Mouse (Mus musculus) neutrophil, adult 5-6 weeks (primary cell): ENCODE data around the gene Rab40b. TPM values are rescaled to one million over a fixed set of nuclear protein-coding genes. Genes with fewer than 3 reads are reported as not detected.
"Not testable (repeated sequence)": the region's sequence is repeated elsewhere in the genome, so short reads cannot be mapped to it uniquely, and the experiment has no call there.

Source experiments
- ATAC-seq: fragments of 151-379, 151-347 bp; 2 replicates; pipeline ENCODE4 v1.8.0; 2017; ENCODE audit warnings: mild to moderate bottlenecking, moderate TSS enrichment; ENCODE audit not compliant: insufficient number of reproducible peaks, poor library complexity, low FRiP score, severe bottlenecking; ENCODE audit errors: extremely low read depth
- total RNA-seq: library from RNA; stranded (forward); fragments of 200-1000 nt; gene quantifications from 2 replicates; pipeline ENCODE4 v1.2.3, GENCODE M21; 2017

The Rab40b gene
- total RNA-seq, 1 experiment from 2014 or later = not detected

- ATAC-seq = no peak
Observed at GRCm38 (mm10) chr11:121370337-121370994, 17.6 kb downstream of the Rab40b start.

GRCm38 (mm10) chr11:121369622-121370021 is 18.4 kb downstream of the Rab40b start:
- no peak for ATAC-seq

GRCm38 (mm10) chr11:121368731-121369130 is 19.3 kb downstream of the Rab40b start:
- no peak for ATAC-seq

- no peak for ATAC-seq
Observed at GRCm38 (mm10) chr11:121367170-121367707, 20.8 kb downstream of the Rab40b start.

GRCm38 (mm10) chr11:121362212-121362611 is 25.8 kb downstream of the Rab40b start:
- peak; percentile 49; the same call in 1 of the 2 replicates for ATAC-seq

GRCm38 (mm10) chr11:121354091-121354707 is 33.9 kb downstream of the Rab40b start, which contains the start of gene Wdr45b:
Gene Wdr45b, minus strand, starts transcription at chr11:121354445.
- ATAC-seq = peak; percentile 94

- no peak for ATAC-seq
Observed at GRCm38 (mm10) chr11:121353326-121354090, 34.5 kb downstream of the Rab40b start.

GRCm38 (mm10) chr11:121348727-121349126 is 39.3 kb downstream of the Rab40b start:
- ATAC-seq = not testable (repeated sequence)

- no peak for ATAC-seq
Observed at GRCm38 (mm10) chr11:121348166-121348565, 39.9 kb downstream of the Rab40b start.

GRCm38 (mm10) chr11:121347036-121347435 is 41.0 kb downstream of the Rab40b start:
- ATAC-seq = no peak

GRCm38 (mm10) chr11:121342423-121342822 is 45.6 kb downstream of the Rab40b start:
- ATAC-seq = not testable (repeated sequence)

- no peak for ATAC-seq
Observed at GRCm38 (mm10) chr11:121340287-121340686, 47.8 kb downstream of the Rab40b start.

GRCm38 (mm10) chr11:121339647-121340046 is 48.4 kb downstream of the Rab40b start:
- ATAC-seq = no peak

- ATAC-seq = no peak
Observed at GRCm38 (mm10) chr11:121331641-121332040, 56.4 kb downstream of the Rab40b start.

GRCm38 (mm10) chr11:121328619-121329018 is 59.4 kb downstream of the Rab40b start:
- no peak for ATAC-seq

- no peak for ATAC-seq
Observed at GRCm38 (mm10) chr11:121328206-121328605, 59.8 kb downstream of the Rab40b start.

- no peak for ATAC-seq
Observed at GRCm38 (mm10) chr11:121326681-121327080, 61.4 kb downstream of the Rab40b start.

- no peak for ATAC-seq
Observed at GRCm38 (mm10) chr11:121326034-121326433, 62.0 kb downstream of the Rab40b start.

- not testable (repeated sequence) for ATAC-seq
Observed at GRCm38 (mm10) chr11:121307712-121308111, 80.3 kb downstream of the Rab40b start.
